10 mouse cellular contexts compared by ENCODE assay signal in genomic region chr12:104824907-104825267, GRCm38 (mm10). TPM values are rescaled to one million over a fixed set of nuclear protein-coding genes. Genes with fewer than 3 reads are reported as not detected.
DNase-seq lines count a peak whose midpoint lies in the region; ATAC-seq and TF ChIP-seq lines count a peak whose summit lies in the region.
"Had no signal": no experiment of that assay in that cellular context is flagged by ENCODE, and none has a peak within 500 bp of the region (broad histone marks: within the 10 kb centered on the region; RNA-seq: fewer than 3 reads in every experiment).

No protein-coding gene starts in this region.

- TF ChIP-seq CTCF in gastrocnemius, adult 2 months (IDR thresholded peaks at IDR 0.05) = no peak
- TF ChIP-seq CTCF in layer of hippocampus, adult 2 months (conservative IDR thresholded peaks at IDR 0.05) = no peak
- TF ChIP-seq CTCF in bone marrow, adult 2 months (IDR thresholded peaks at IDR 0.05; ENCODE audit: control insufficient read depth, insufficient read depth, low read length) = no peak

- peak; percentile 64 for ATAC-seq in liver, embryonic 13.5 days (ENCODE audit: low read depth)
- ATAC-seq: inflammation-experienced regulatory T-cells, adult 6 months had no signal

- H3K27me3 ChIP-seq in liver, embryonic 13.5 days = no peaks in the 10 kb centered on the region

- H3K4me3 ChIP-seq in gastrocnemius, adult 2 months = peak overlapping the region; percentile 28; the same call in 1 of the 2 replicates
- no peak overlapping the region for H3K4me3 ChIP-seq in layer of hippocampus, adult 2 months
- no peak overlapping the region for H3K4me3 ChIP-seq in bone marrow, adult 2 months (replicated peaks; ENCODE audit: control insufficient read depth, low read depth, low read length)
- no peak overlapping the region for H3K4me3 ChIP-seq in liver, embryonic 13.5 days (replicated peaks)

- no peaks in the 10 kb centered on the region for H3K9me3 ChIP-seq in liver, embryonic 13.5 days (replicated peaks)

- WGBS in bone marrow, adult 2 months = 9% methylated on average over 6 of the region's 6 CpGs
- WGBS in liver, embryonic 13.5 days (ENCODE audit: insufficient replicate concordance) = 19% methylated on average over 6 of the region's 6 CpGs

- intact Hi-C loops in gastrocnemius, adult 2 months (cut with DNase I) = no loop called here

- H3K27ac ChIP-seq in gastrocnemius, adult 2 months = peak overlapping the region; percentile 64; the same call in 1 of the 2 replicates
- H3K27ac ChIP-seq in layer of hippocampus, adult 2 months = peak overlapping the region; percentile 43; the same call in 1 of the 2 replicates
- H3K27ac ChIP-seq in bone marrow, adult 2 months (ENCODE audit: control insufficient read depth, insufficient read depth, low read depth, low read length, poor library complexity) = peak overlapping the region; percentile 68
- peak overlapping the region; percentile 92 for H3K27ac ChIP-seq in liver, embryonic 13.5 days

- H3K4me1 ChIP-seq in bone marrow, adult 2 months (ENCODE audit: control insufficient read depth, insufficient read depth, low read length) = no peaks in the 10 kb centered on the region
- peaks cover 45% of the 10 kb centered on the region for H3K4me1 ChIP-seq in liver, embryonic 13.5 days (replicated peaks)

- H3K36me3 ChIP-seq in liver, embryonic 13.5 days = no peaks in the 10 kb centered on the region

- peak overlapping the region; percentile 56 for H3K4me2 ChIP-seq in liver, embryonic 13.5 days

- no peak for TF ChIP-seq POLR2A in bone marrow, adult 2 months (IDR thresholded peaks at IDR 0.05; ENCODE audit: borderline replicate concordance, control insufficient read depth, low read depth, low read length)

- no peak for DNase-seq in gastrocnemius, adult 2 months
- no peak for DNase-seq in gastrocnemius, postnatal 4 days (ENCODE audit: low spot score in 2 of 2)
- DNase-seq in layer of hippocampus, adult 2 months (ENCODE audit: low spot score in 2 of 2) = no peak
- no peak for DNase-seq in layer of hippocampus, adult 8-10 months (ENCODE audit: low spot score in 2 of 2)
- no peak for DNase-seq in liver, embryonic 13.5 days
- DNase-seq in c-Kit-positive CD71-positive TER-119-positive erythroid progenitor cells, embryonic 14.5 days (ENCODE audit: low spot score) = no peak
- DNase-seq in testis, postnatal 10 days (ENCODE audit: low spot score) = no peak
- DNase-seq: cerebellum, adult 9-10 months had no signal

- peak overlapping the region; percentile 46 for H3K9ac ChIP-seq in liver, embryonic 13.5 days

RNA-seq across cellular contexts. Expression of gene Clmn, which starts 40.0 kb away (rescaled TPM):
- total RNA-seq in gastrocnemius, adult 2 months (2021) = 1 to 10 TPM; 2.6 to 3.2 TPM
- total RNA-seq in gastrocnemius, postnatal 4 days (2021) = 1 to 10 TPM; 6.2 TPM
- 100 to 1,000 TPM; 103 to 108 TPM for total RNA-seq in layer of hippocampus, adult 2 months (2021)
- total RNA-seq in layer of hippocampus, adult 8-10 months (2022) = 100 to 1,000 TPM in 3 of 4 experiments, 10 to 100 TPM in 1; 98.6 to 111 (median 105) TPM
- polyA plus RNA-seq in bone marrow, adult 2 months (2011; ENCODE audit: insufficient read depth, insufficient read length, low replicate concordance, missing spikeins) = 1.1 TPM in 1 of 2 replicates, not detected in the other
- 0.17 and 0.24 TPM in 2 replicates for polyA plus RNA-seq in liver, embryonic 13.5 days (2015; fragmentation: Nextera tagmentation; extraction: Ambion mirVana)

Comparison
In these comparisons a context has a peak if more than half of its experiments do, and no peak if none do; other contexts are left out.
1. RNA of gene Clmn, which starts 40.0 kb away (total RNA-seq): 103 to 108 TPM in layer of hippocampus, adult 2 months and 98.6 to 111 TPM in layer of hippocampus, adult 8-10 months; 6.2 TPM in gastrocnemius, postnatal 4 days and 2.6 to 3.2 TPM in gastrocnemius, adult 2 months; every median in the first group is over 10 times any median in the second.
2. Peak in every context shown above with its lines, with median percentiles within 50 percentile points of each other: H3K27ac ChIP-seq.